Mouse (Mus musculus): ENCODE measurements around the gene Ttc28. TPM values are rescaled to one million over a fixed set of nuclear protein-coding genes. Genes with fewer than 3 reads are reported as not detected.

Ttc28 gene
- polyA plus RNA-seq, 1 experiment from 2014 or later, result 18.8 TPM

- Histone ChIP-seq H3K4me2 (no peak overlapping the region), H3K9ac (replicated peaks) (no peak overlapping the region), H3K9me3 (replicated peaks) (no peaks in the 10 kb centered on the region), H3K36me3 (no peaks in the 10 kb centered on the region), H3K4me1 (peaks cover 45% of the 10 kb centered on the region), H3K27ac (replicated peaks) (peak overlapping the region; percentile 63; the same call in 1 of the 2 replicates), H3K27me3 (replicated peaks) (no peaks in the 10 kb centered on the region), H3K4me3 (replicated peaks) (no peak overlapping the region)
- 79% methylated on average over 5 of the region's 5 CpGs for WGBS
- ATAC-seq (ENCODE audit: low FRiP score), result no peak
Observed at GRCm38 (mm10) chr5:111127786-111128185, 248.2 kb downstream of the Ttc28 start.

DNA sequence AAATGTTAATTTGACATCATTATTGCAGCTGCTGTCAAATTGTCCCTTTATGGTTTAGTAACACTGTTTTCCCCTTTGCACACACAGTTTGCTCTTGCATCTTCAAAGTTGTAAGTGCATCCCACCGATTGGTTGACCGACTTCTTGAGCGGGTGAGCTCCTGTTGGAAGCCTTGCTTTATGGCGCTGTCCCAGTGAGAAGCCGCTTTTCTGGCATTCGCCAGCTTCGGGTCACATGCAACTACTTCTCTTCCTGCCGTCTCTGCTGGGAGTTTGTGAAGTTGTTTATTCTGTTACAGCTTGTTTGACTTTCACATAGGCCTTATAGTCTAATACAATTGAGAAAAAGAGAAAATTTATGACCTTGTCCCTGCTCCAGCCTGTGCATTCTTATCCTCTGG lies 250.5 kb downstream of the Ttc28 start:
- Histone ChIP-seq H3K4me1 (peaks cover 35% of the 10 kb centered on the region), H3K27me3 (replicated peaks) (no peaks in the 10 kb centered on the region), H3K9me3 (replicated peaks) (no peaks in the 10 kb centered on the region), H3K36me3 (no peaks in the 10 kb centered on the region), H3K27ac (replicated peaks) (0 out of 2 replicates have a peak overlapping the region, but pooled peaks have one; percentile 15), H3K9ac (replicated peaks) (no peak overlapping the region), H3K4me2 (no peak overlapping the region), H3K4me3 (replicated peaks) (no peak overlapping the region)
- ATAC-seq (ENCODE audit: low FRiP score), result no peak
- WGBS, result 71% methylated on average over 8 of the region's 8 CpGs

GRCm38 (mm10) chr5:111131561-111131960 lies 252.0 kb downstream of the Ttc28 start:
- H3K36me3 ChIP-seq, result no peaks in the 10 kb centered on the region
- peak overlapping the region; percentile 46; the same call in 1 of the 2 replicates for H3K27ac ChIP-seq (replicated peaks)
- 0 out of 2 replicates have a peak, but pooled peaks have one; percentile 2 for ATAC-seq (ENCODE audit: low FRiP score)
- WGBS, result 85% methylated on average over 18 of the region's 18 CpGs
- no peak overlapping the region for H3K9ac ChIP-seq (replicated peaks)
- H3K9me3 ChIP-seq (replicated peaks), result no peaks in the 10 kb centered on the region
- H3K4me2 ChIP-seq, result no peak overlapping the region
- peaks cover 35% of the 10 kb centered on the region for H3K4me1 ChIP-seq
- H3K27me3 ChIP-seq (replicated peaks), result no peaks in the 10 kb centered on the region
- no peak overlapping the region for H3K4me3 ChIP-seq (replicated peaks)

GRCm38 (mm10) chr5:111133150-111133549 lies 253.5 kb downstream of the Ttc28 start:
- H3K36me3 ChIP-seq, result no peaks in the 10 kb centered on the region
- no peaks in the 10 kb centered on the region for H3K9me3 ChIP-seq (replicated peaks)
- H3K4me3 ChIP-seq (replicated peaks), result no peak overlapping the region
- H3K9ac ChIP-seq (replicated peaks), result no peak overlapping the region
- no peak overlapping the region for H3K4me2 ChIP-seq
- 87% methylated on average over 5 of the region's 5 CpGs for WGBS
- no peak for ATAC-seq (ENCODE audit: low FRiP score)
- H3K27ac ChIP-seq (replicated peaks), result no peak overlapping the region
- H3K27me3 ChIP-seq (replicated peaks), result no peaks in the 10 kb centered on the region
- H3K4me1 ChIP-seq, result peaks cover 46% of the 10 kb centered on the region

DNA sequence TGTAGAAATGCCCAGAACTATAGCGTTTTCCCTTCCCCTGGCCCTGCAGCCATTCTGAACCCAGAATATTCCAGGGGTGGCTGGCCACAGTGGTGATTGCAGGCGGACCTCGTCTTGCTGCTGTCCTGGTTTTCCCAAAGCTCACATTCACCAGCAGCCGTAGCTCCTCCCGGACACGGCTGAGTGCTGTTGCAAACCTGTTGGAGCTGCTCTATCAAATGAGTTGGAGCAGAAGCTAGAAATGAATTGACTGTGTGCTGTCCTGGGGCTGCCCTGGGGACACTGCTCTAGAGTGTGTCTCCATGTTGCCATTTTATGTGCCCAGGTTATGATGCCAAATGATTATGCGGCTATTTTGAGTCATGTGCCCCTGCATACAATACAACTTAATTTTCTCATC lies 254.2 kb downstream of the Ttc28 start:
- H3K4me2 ChIP-seq, result no peak overlapping the region
- H3K9me3 ChIP-seq (replicated peaks), result no peaks in the 10 kb centered on the region
- H3K4me3 ChIP-seq (replicated peaks), result no peak overlapping the region
- no peak overlapping the region for H3K27ac ChIP-seq (replicated peaks)
- ATAC-seq (ENCODE audit: low FRiP score), result no peak
- WGBS, result 65% methylated on average over 7 of the region's 7 CpGs
- peaks cover 48% of the 10 kb centered on the region for H3K4me1 ChIP-seq
- no peak overlapping the region for H3K9ac ChIP-seq (replicated peaks)
- H3K27me3 ChIP-seq (replicated peaks), result no peaks in the 10 kb centered on the region
- H3K36me3 ChIP-seq, result no peaks in the 10 kb centered on the region

DNA sequence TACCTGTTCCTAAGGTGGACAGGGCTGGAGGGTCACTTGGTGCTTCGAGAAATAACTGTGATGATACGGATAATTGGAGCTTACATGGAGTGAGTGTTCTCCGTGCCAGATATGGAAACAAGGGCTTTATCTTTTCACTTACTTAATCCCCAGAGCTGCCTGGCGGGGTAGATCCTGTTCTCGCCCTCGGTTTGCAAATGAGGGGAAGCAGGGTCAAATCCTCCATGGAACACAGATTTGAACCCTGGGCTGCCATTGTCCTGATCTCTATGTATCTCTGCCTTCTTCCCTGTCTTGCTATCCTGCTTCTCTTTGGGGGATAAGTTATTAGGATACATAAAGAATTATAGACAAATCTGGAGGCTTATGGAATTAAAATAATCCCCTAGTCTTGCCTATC lies 257.7 kb downstream of the Ttc28 start:
- no peaks in the 10 kb centered on the region for H3K27me3 ChIP-seq (replicated peaks)
- no peaks in the 10 kb centered on the region for H3K36me3 ChIP-seq
- no peak overlapping the region for H3K4me3 ChIP-seq (replicated peaks)
- H3K4me1 ChIP-seq, result peaks cover 61% of the 10 kb centered on the region
- no peak for ATAC-seq (ENCODE audit: low FRiP score)
- WGBS, result 42% methylated on average over 6 of the region's 6 CpGs
- H3K27ac ChIP-seq (replicated peaks), result no peak overlapping the region
- no peaks in the 10 kb centered on the region for H3K9me3 ChIP-seq (replicated peaks)
- no peak overlapping the region; the same call in 1 of the 2 replicates for H3K4me2 ChIP-seq
- no peak overlapping the region; the same call in 1 of the 2 replicates for H3K9ac ChIP-seq (replicated peaks)

GRCm38 (mm10) chr5:111137742-111138141 lies 258.1 kb downstream of the Ttc28 start:
- Histone ChIP-seq H3K27ac (replicated peaks) (peak overlapping the region; percentile 58; the same call in 1 of the 2 replicates), H3K4me3 (replicated peaks) (no peak overlapping the region), H3K4me2 (no peak overlapping the region; the same call in 1 of the 2 replicates), H3K9me3 (replicated peaks) (no peaks in the 10 kb centered on the region), H3K36me3 (no peaks in the 10 kb centered on the region), H3K4me1 (peaks cover 59% of the 10 kb centered on the region), H3K27me3 (replicated peaks) (no peaks in the 10 kb centered on the region), H3K9ac (replicated peaks) (no peak overlapping the region; the same call in 1 of the 2 replicates)
- WGBS, result 22% methylated on average over 13 of the region's 13 CpGs
- ATAC-seq (ENCODE audit: low FRiP score), result no peak

DNA sequence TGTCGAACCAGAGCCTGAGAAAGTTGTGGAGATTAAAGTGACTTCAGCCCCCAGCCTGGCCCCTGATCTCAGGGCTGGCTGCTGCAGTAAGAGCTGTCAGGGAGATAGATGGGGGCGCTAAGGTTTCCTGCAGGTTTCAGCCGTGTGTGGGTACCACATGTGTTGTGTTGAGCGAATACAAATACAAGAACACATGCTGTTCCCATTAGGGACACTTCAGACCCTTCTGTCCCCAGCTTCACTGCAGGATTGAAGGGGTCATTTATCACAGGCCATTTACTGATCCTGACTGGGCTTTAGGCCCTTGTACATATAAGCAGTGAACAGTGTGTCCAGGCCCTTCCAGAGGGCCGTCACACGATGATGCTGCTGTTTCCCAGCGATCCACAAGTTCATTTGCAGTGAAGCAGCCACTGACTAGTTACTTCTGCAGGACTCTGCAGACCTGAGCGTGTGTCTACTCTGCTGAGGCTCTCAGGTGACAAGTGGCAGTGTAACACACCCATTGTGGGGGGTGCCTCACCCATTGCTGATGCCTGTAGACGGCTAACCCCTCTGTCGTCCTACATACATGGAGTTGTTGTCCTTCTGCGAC lies 258.7 kb downstream of the Ttc28 start:
- Histone ChIP-seq H3K9me3 (replicated peaks) (no peaks in the 10 kb centered on the region), H3K4me3 (replicated peaks) (no peak overlapping the region), H3K9ac (replicated peaks) (no peak overlapping the region), H3K4me1 (peaks cover 59% of the 10 kb centered on the region), H3K27me3 (replicated peaks) (no peaks in the 10 kb centered on the region), H3K27ac (replicated peaks) (peak overlapping the region; percentile 58; the same call in 1 of the 2 replicates), H3K36me3 (no peaks in the 10 kb centered on the region), H3K4me2 (no peak overlapping the region)
- no peak for ATAC-seq (ENCODE audit: low FRiP score)
- WGBS, result 31% methylated on average over 11 of the region's 11 CpGs

- Histone ChIP-seq H3K9me3 (replicated peaks) (no peaks in the 10 kb centered on the region), H3K4me3 (replicated peaks) (no peak overlapping the region), H3K4me2 (no peak overlapping the region), H3K4me1 (peaks cover 55% of the 10 kb centered on the region), H3K27me3 (replicated peaks) (no peaks in the 10 kb centered on the region), H3K36me3 (no peaks in the 10 kb centered on the region), H3K9ac (replicated peaks) (no peak overlapping the region), H3K27ac (replicated peaks) (peak overlapping the region; percentile 62)
- no peak for ATAC-seq (ENCODE audit: low FRiP score)
- WGBS, result 77% methylated on average over 7 of the region's 7 CpGs
Observed at GRCm38 (mm10) chr5:111138927-111139565, 259.4 kb downstream of the Ttc28 start.

DNA sequence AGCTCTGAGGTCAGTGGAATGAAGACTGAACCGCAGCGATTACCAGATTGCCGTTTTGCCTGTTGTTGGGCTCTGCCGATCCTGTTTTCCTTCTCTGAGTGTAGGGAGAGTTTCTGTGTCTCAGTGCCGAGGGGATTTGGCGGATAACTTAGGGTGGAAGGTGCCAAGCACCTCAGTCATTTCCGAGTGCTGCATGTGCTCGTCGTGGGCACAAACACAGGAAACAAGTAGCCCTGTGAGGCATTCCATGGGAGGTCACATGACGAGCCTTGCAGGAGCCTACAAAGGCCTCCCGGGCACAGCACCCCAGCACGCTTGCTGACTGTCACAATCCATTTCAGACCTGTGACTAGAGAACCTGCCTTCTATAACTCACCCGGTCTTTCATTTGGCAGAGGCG lies 260.0 kb downstream of the Ttc28 start:
- peaks cover 60% of the 10 kb centered on the region for H3K4me1 ChIP-seq
- H3K4me3 ChIP-seq (replicated peaks), result no peak overlapping the region
- WGBS, result 68% methylated on average over 14 of the region's 14 CpGs
- no peak; the same call in 1 of the 2 replicates for ATAC-seq (ENCODE audit: low FRiP score)
- no peak overlapping the region for H3K9ac ChIP-seq (replicated peaks)
- H3K9me3 ChIP-seq (replicated peaks), result no peaks in the 10 kb centered on the region
- H3K27me3 ChIP-seq (replicated peaks), result no peaks in the 10 kb centered on the region
- peak overlapping the region; percentile 62 for H3K27ac ChIP-seq (replicated peaks)
- no peak overlapping the region for H3K4me2 ChIP-seq
- H3K36me3 ChIP-seq, result no peaks in the 10 kb centered on the region

GRCm38 (mm10) chr5:111141139-111141885 lies 261.7 kb downstream of the Ttc28 start:
- WGBS, result 43% methylated on average over 20 of the region's 20 CpGs
- Histone ChIP-seq H3K27ac (replicated peaks) (peak overlapping the region; percentile 77), H3K36me3 (no peaks in the 10 kb centered on the region), H3K4me2 (0 out of 2 replicates have a peak overlapping the region, but pooled peaks have one; percentile 13), H3K27me3 (replicated peaks) (no peaks in the 10 kb centered on the region), H3K9me3 (replicated peaks) (no peaks in the 10 kb centered on the region), H3K4me3 (replicated peaks) (no peak overlapping the region), H3K9ac (replicated peaks) (no peak overlapping the region), H3K4me1 (peaks cover 61% of the 10 kb centered on the region)
- peak; percentile 30; the same call in 1 of the 2 replicates for ATAC-seq (ENCODE audit: low FRiP score)

All from neural tube, embryonic 15.5 days (tissue).